Mouse (Mus musculus): Measurements from ENCODE around the gene Pm20d1.

DNA sequence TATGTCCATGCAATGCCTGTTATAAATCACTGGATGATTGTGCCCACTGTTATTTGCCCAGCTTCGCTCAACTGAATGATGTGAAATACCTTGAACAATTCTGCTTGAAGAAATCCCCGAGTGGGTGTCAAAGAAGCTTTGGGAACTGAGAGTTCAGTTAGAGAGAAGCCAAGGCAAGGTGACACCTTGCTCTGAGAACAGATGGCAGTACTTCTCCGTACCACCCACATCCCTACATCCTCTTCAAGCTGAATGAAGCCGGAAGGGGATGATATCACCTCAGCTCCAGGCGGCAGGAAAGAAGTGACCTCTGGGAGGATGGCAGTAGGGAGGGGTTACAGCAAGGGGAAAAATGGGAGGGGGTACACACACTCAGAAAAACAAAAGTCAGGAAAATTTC lies 26.4 kb downstream of the Pm20d1 start:
- TF ChIP-seq CTCF (IDR thresholded peaks at IDR 0.05; ENCODE audit: low read depth), result no peak
- TF ChIP-seq EP300 (IDR thresholded peaks at IDR 0.05; ENCODE audit: low read depth), result no peak

All from heart, postnatal 0 days (tissue).